Mouse (Mus musculus): Measurements from ENCODE around the gene Tomm34.

Gene Tomm34

DNA sequence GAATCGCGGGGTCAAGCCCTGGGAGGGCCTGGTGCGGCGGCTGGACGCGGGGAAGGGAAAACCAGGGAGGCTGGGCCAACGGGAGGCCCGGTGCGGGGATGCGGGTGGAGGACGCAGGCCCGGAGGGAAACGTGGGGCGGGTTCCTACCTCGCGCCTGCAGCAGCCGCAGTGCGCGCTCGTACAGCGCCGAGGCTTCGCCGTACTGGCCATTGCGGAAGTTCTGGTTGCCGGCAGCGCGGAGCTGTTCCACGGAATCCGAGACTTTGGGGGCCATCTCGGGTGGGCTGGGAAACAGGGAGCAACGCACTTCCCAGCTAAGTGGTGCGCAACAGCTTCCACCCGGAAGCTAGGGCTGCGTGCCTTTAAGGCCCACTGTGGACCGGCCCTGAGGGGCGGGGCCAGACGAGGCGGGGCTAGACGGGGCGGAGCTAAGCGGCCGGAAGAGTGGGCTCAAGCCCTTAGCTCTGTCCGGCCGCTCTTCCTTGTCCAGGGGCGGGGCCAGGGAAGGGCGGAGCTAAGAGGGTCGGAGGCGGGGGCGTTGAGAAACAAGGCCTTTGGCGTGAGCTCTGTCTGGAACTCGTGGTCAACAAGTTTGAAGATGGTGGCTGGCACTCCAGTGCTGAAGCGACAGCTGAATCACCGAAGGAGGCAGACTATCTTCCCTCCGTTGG is at the start of gene Tomm34:
Gene Tomm34, minus strand, starts transcription at position 405 of the 672 bp plus-strand sequence.
- DNase-seq, result peak; percentile 97 to 99

DNA sequence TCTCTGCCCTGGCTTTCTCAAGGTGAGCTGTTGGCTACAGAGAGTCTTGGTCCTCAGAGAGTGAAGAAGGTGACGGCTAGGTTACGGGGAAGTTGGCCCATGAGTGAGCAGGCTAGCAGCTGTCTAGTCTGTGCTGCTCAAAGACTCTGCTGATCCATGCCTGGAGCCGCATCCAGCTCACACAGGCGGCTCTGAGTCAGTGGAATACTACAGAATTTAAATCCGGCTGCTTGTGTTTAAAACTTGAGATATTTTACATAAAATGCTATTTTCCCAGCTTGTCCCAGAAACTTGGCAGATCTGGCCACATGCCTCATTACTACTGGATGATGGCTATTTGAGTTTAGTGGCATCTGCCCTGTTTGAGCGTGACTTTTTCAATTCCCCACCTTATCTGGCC is 48.5 kb upstream of the Tomm34 start:
- DNase-seq, result no peak

DNA sequence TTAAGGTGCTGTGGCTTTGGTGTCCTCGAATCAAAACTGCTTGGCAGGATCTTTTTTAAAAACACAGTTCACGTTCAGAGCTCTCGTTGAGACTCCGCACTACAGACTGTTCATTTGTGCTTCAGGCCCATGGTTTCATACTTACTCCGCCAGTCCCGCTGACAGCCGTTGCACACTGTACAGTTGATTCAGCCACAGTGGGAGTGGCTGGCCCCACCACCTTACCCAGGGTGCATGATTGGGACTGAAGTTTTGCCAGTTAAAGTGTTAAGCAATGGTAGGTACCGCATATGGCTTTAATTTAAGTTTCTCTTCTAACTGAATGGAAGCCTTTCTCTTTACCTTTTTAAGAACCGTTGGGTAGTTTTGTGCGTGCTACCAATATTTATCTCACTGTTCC is 44.6 kb upstream of the Tomm34 start:
- no peak for DNase-seq

DNA sequence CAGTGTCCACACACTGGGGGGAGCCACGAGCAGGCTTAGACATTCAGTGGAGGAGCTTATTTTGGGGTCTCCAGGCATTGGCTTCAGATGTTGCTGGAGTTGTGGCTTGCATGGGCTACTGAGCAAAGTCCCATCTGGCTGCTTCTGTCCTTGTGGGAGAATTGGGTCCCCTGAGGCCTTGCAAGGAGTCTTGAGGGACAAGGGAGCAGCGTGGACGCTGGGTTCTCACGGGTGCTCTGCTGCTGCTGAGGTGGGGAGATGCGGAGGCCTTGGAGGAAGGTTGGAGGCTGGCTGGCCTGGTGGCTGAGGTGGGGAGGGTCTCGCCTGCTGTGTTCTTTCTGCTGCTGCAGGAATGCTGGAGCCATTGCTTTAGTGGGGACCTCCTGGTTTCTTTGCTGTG is 43.1 kb upstream of the Tomm34 start:
- no peak for DNase-seq

DNA sequence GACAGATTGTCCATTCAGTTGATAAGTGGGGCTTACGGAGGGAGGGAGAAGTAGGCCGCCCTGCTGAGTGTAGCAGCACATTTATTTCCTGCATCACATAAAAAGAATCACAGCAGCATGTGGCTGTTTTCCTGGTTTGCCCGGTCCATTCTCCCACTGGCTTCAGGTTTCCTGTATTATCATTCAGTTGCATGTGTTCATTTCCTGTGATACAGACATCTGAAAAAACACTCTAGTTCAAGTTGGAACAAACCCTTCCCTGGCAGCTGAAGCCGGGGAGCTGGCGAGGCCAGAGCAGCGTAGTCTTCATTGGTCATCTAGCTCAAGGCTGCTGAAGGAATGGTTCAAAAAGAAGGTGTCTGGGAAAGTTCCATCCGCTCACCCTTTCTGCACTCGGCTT is 40.6 kb upstream of the Tomm34 start:
- DNase-seq, result peak in 1 of 2 experiments; percentile 11

DNA sequence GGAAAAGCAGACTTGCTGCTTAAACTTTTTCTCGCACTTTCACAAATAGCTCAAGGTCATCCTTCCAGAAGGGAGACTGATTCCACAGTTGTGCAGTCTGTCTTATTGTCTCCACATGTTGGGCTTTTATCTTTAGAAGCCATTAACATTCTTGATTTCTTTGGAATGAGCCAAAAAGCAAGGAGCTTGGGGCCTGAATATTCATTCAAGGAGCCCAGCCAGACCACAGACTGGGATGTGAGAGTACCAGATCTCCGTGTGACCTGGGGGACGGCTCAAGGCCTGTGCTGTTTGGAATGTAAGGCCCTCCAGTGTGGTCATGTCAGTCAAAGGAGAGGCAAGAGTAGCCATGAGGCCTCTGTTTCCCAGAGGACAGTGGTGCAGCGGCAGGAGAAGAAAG is 37.5 kb upstream of the Tomm34 start:
- DNase-seq, result no peak

DNA sequence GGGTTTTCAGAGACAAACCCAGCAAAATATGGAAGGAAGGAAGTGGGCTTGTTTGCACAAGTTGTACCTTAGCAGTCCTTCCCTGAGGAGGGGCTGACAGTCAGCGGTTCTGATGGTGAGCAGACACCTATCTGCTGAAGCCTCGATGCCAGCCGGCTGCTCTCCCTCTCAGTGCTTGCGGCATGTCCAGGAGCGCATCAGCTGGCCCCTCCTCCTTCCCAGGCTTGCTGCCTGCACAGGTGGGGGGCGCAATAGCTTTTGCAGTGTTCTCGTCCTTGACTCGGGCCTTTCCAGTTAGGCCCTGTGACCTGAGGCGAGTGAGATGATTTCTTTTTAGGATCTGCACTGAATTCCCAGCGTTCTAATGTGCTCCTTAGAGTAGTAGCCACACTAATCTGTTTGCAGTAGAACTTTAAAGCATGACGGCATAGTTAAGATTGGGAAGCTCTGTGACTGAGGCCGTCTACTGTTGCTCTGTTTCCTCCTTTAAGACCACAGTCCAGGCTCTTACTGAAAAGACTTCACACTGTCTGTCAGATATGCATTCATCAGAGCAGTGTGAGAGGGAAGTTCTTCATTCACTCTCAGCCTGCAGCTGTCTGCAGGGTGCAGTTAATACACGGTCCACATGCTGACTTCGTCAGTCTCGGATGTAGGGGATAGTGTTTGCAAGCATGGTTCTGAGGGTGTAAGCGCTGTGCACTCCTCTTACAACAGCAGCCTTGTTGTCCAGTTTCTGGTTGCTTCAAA is 36.3 kb upstream of the Tomm34 start:
- DNase-seq, result no peak

DNA sequence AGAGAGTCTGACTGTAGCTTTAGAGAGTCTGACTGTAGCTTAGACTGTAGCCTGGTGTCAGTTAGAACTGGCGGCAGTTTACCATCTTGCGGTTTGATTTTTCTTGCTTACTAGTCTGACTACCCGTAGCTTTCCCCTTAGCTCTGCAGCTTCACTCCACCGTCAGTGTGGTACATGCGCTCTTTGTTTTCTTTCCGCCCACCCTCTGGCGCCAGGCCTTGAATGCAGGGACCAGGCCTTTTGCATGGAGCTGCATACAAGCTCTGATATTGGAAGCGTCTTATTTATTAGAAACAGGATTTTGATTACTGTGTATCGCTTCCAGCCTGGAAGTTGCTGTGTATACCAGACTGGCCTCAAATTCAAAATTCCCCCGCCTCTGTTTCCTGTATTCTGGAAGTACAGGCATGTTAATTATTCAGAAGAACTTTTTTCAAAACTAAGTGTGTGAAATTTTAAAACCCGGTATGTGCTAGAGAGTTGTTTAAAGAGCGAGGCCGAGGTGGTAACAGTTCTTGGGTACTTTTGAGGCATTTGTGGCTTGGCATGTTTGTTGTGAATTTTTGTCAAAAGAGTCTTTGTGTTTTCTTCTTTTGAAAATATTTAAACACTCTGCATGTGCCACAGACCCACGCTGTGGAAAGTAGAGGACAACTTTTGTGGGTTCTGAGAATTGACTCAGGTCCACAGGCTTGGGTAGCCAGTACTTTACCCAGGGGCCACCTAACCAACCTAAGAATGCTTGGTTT is 35.5 kb upstream of the Tomm34 start:
- no peak for DNase-seq

DNA sequence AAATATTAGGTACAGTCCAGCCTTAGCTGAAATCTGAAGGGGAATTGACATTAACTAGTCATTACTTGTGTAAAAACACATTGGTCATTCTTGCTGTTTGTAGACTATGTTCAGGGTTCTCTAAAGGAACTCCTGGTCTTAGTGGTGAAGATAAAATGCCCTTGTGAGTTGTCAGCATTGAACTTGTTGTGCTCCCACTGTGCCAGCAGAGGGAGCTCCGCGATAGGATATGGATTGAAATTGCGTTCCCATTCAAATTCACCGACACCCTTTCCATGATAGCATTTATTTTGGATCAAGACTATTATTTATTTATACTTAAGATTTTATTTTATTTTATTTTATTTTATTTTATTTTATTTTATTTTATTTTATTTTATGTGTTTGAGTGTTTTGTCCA is 32.5 kb upstream of the Tomm34 start:
- peak; percentile 50 to 79 for DNase-seq

DNA sequence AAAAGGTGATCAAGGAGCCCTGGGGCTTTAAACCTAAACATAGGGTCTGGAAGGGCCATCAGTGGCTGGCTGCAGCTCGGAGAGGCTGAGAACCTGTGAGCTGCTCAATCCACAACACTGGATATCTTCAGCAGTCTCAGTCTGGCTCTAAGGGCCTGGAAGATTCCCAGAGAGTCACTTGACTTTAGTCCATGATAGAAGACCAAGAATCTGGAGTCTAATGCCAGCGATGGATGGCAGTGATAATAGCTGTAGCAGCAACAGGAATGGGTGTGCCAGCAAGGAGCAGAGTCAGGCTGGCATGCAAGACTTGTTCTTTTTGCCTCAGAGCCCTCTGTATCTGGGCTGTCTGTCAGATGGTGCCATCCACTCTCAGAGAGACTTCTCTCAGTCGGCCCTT is 31.4 kb upstream of the Tomm34 start:
- DNase-seq, result no peak

DNA sequence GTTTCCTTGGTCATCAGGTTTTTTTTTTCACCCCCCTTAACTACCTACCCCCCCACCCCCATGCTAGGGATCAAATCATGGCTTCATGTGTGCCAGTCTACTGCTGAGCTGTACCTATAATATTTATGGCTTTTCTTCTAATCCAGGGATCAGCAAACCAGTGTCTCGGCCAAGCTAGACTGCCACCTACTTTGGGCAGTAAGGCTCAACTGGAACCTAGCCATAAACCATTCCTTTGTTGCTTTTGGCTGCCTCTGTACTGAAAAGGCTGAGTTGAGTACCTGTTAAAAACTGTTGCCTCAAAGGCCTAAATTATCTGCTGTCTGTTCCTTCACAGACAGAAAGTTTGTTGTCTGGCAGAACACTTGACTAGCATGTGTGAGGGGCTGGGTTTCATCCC is 31.0 kb upstream of the Tomm34 start:
- no peak for DNase-seq

DNA sequence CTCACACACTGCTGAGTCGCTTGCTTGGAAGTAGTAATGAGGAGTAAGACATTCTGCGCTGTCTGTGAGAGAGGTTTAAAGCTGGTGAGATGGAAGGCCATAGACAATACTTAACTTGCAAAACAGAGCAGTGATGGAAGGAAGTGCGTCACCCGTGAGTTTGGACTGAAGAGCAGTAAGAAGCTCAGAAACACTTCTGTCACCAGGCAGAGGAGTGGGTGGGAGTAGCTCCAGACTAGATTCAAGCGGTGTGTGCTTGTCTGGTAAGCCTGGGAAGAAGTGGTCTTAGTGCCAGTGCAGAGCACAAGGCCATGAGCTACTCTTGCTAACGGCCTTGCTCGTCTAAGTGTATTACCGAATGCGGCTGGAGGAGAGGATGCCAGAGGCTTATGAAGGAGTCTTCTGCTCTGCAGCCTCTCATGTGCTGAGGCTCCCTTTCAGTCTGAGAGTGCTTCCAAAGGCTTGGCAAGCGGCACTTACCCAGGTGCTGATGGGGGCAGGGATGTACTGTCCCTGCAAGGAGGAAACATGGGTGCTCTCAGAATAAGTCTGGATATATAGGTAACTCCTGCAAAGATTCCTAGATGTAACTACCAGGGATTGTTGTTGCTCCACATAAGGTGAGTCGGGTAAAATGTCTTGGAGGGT is 27.8 kb upstream of the Tomm34 start:
- no peak for DNase-seq

DNA sequence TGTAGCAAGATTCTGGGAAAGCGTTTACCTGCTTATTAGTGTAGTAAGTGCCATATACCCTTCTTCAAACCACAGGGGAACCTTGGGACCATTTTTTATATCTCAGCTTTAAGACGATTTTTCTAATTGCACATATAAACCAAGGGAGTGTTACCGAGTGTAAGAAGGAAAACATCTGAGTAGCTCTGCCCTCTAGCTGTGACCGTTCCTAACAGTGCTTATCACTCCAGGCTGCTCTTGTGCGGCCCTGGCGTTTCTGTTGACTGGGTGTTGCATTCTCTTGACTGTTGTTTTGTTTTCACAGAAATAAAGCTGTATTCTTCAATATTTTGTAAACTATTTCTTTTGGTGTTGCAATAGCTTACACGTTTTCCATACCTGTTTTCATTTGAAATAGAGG is 23.2 kb upstream of the Tomm34 start:
- DNase-seq, result no peak

DNA sequence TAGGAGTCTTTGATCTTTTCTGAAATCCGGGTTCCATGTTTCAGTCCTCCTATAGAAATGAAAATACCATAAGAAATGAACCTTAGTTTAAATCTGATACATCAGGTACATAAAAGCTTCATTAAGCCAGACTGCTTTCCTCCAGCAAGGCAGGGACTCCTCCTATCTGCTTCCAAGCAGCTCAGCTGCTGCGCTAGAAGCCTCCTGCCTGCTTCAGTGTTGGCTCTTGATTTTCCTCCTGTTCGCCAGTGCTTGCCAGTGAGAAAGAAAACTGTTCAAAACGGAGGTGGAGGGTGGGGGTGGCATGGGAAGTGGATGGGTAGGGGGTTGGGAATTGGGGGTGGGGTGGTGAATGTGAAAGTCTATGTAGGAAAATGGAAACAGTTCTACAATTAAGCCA is 18.5 kb upstream of the Tomm34 start:
- DNase-seq, result no peak

DNA sequence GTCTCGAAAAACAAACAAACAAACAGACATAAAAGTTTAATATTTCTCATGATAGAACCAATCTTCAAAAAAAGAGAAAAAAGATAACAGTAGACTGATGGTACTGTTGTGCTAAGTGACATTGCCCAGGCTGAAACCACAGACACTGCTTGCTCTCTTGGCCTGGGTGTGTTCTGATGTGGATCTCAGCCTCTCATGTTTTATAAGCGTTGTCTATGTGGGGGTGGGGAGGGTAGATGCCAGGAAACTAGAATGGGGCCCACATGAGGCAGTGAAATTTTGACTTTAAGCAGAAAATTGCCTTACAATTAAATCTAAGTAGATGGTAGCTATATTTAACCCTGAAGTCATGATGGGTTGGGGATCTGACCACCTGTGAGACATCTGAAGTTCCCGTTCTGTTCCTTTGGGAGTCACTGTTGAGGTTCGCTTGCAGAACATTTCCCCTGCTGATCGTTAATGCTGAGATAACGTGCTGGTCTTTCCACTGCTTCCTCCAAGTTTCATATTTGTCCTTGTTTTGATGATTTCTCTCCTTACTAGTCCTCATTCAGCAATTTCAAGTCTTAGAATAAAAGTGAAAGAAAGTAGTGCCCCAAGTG is 16.5 kb upstream of the Tomm34 start:
- no peak for DNase-seq

DNA sequence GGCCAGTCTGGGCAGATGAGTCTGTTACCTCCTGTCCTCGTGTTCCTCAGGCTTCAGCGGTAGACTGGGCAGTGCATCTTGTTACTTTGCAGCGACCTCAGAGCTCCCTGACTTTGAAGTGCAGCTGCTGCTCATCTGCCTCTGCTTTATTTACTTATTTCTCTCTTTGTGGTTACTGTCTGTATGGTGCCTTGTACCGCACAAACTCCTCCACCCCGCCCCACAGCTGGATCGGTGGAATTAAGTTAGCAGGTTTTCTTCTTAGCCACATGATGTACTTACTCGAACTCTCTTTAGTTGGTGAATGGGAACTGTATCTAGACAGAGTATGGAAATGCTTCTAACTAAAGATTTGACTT is 13.4 kb upstream of the Tomm34 start:
- no peak for DNase-seq

DNA sequence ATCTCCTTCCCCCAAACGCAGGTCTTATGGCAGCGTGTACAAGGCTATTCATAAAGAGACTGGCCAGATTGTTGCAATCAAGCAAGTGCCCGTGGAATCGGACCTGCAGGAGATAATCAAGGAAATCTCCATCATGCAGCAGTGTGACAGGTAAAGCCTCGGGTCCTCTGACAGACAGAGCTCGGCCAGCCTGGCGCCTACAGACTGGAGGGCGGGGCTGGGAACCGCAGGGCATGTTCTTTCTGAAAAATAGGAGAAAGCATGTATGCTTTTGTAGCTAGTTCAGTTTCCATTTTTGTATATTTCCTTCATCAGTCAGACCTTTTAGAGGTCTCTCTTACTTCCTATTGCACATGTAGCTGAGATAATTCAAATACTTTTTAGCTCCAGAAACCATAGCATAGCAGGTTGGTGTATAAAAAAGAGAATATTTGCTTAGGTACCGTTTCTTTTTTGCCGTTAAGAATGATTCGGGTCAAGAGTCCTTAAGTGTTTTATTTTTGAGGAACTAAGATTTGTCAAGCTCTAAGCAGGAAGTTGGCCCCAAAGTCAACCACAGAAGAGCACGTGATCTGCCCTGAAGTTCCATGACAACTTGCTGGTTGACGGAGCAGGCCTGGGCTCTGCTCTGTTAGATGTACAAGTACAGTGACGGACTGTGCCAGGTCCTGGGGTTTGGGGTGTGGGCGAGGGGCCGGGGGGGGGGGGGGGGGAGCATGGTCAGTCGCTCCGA is 12.8 kb upstream of the Tomm34 start:
- peak in 1 of 2 experiments; percentile 12 for DNase-seq

DNA sequence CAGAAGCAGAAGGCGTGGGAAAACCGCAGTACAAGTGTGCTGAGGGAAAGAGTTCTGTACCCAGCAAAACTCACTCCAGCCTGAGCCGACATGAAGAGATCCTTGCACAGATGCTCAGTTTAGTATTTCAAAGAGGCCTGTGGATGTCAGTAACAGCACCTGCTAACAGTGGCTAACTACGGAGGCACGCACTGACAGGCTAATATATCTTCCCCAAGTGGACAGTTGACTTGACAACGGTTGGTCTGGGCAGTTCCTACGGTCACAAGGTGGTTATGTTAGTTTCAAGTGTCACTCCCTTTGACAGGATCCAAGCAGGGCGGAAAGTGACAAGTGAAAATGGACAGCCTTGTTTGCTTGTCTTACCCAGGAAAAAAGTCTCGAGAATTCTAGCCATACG is 11.2 kb upstream of the Tomm34 start:
- DNase-seq, result no peak

DNA sequence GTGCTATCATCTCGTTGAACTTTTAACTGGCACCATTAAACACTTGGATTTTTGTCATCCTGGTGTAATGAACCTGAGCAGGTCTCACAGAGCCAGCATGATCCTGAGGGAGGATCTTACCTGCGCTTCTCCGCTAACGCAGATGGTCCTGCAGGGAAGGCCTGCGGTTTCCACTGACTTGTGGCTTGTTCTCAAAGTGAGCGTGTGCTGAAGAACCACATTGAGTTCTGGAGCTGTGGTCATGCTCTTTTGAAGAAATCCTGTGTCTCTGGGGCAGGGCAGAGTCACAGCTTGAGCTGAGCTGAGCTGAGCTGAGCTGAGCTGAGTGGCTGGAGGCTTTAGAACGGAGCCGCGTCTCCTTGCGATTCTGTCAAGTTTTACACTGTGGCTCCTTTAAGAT is 10.6 kb upstream of the Tomm34 start:
- DNase-seq, result no peak

DNA sequence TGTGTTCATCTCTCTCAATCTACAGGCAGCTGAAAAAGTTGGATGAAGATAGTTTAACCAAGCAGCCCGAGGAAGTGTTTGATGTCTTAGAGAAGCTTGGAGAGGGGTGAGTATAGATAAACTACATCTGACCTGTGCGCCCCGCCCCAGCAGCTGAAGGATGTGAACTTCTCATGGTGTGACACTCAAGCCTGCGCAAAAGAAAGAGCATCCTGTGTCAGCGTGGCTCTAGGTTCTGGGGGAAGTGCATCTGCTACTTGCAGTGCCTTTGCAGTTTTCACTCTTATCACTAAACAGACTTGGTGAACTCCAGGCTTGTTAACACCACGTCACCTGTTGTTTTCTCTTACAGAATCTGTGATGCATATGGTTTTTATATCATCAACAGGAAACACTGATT is 8.5 kb upstream of the Tomm34 start:
- DNase-seq, result no peak

DNA sequence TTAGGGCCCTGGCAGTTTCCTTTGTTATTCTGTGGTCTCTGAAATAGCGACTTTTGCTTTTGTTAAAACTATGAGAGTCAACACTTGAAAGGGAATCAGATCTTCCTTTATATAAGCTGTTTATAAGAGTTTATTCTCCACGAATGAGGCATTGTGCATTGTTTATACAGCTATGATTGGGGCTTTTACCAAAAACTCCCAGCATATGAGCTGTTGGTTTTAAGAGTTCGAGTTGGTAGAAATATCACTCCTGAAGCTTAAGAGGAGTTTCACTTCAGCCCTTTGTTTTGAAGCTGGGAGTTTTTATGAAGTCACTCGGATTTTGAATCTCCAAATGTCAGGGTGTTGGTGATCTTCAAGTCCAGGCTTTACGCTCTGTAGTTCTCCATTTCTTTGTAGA is 6.9 kb upstream of the Tomm34 start:
- no peak for DNase-seq

DNA sequence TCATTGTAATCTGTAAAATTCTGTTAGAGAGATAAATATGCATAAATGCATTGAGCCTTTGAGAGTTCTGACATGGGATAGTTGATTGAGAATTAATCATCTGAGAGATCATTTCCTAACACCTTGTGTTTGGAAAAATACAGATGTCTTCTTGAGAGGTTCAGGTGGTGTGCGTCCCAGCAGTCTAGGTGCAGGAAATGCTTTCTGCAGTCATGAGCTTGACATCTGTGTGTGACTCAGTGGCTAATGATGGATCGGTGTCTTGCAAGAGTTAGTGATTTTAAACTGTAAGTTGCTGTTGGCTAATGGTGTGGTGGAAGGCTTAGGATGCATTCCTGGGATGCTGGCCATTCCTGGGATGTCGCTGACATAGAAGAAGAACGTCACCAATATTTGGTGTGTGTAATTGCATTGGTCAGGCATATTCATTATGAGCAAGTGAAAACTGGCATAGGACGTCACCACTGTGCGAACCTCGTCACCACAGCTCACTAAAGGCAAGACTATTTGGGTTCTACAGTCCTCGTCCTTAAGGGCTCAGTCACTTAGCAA is 6.0 kb upstream of the Tomm34 start:
- DNase-seq, result no peak

Measured in kidney, postnatal 36 days (tissue).